Mouse (Mus musculus): ENCODE results near the gene Llph.

- TF ChIP-seq CTCF (IDR thresholded peaks at IDR 0.05; ENCODE audit: low read depth, low read length): no peak
- TF ChIP-seq POLR2A (IDR thresholded peaks at IDR 0.05; ENCODE audit: borderline replicate concordance, low read depth, low read length): no peak
Observed at GRCm38 (mm10) chr10:120239476-120239875, 12.6 kb downstream of the Llph start.

All from bone marrow macrophage, adult 2 months (primary cell).